Mouse (Mus musculus) ES-Bruce4 (cell line): ENCODE data around the gene Lect2.

Experiments used
- CTCF ChIP-seq: IDR thresholded peaks from one replicate; pipeline ENCODE4 v1.8.1; 2011; ENCODE audit warnings: low read depth, low read length
- POLR2A ChIP-seq: IDR thresholded peaks from one replicate; pipeline ENCODE4 v1.8.1; 2011; ENCODE audit warnings: low read length; ENCODE audit not compliant: insufficient read depth

GRCm38 (mm10) chr13:56591191-56591590 is 42.9 kb upstream of the Lect2 start:
- no peak for TF ChIP-seq CTCF
- no peak for TF ChIP-seq POLR2A
